Mouse (Mus musculus) olfactory bulb, adult 2 months (tissue): ENCODE measurements at regions not wholly inside any gene's neighbourhood (a gene's known extent, or its start where the extent isn't known, plus 50 kb on each side); places are given as distances from the start of the nearest gene placed in this dataset.

Experiments used
- CTCF ChIP-seq: fragments of 200-500 bp; IDR thresholded peaks from 2 replicates; pipeline ENCODE4 v1.5.1; 2012; ENCODE audit warnings: low read depth, mild to moderate bottlenecking, low read length, moderate library complexity; ENCODE audit not compliant: insufficient read depth
- POLR2A ChIP-seq: fragments of 200-500 bp; IDR thresholded peaks from 2 replicates; pipeline ENCODE4 v1.6.1; 2012; ENCODE audit warnings: mild to moderate bottlenecking, low read depth, low read length, moderate library complexity; ENCODE audit not compliant: insufficient read depth

- TF ChIP-seq POLR2A (no peak), CTCF (no peak)
Measured at GRCm38 (mm10) chr1:161570762-161571161, 76.3 kb downstream of the Tnfsf18 start.
